Mouse (Mus musculus) mouse embryonic stem cell (cell line): ENCODE results near the gene Gba2.

Experiments
- in situ Hi-C, 2 experiments: fragments of 300-500 bp; cut with MboI; formaldehyde crosslinking; loops; 1 replicate in 1 of 2; 3 replicates in 1 of 2; pipeline ENCODE4 v1.14.3; 2019 to 2020; ENCODE audit warnings: low sequenced_read_pairs in 2 of 2, low pct_unique_long_range_greater_than_20kb in 1 of 2, mixed read lengths in 1 of 2; ENCODE audit not compliant: unreplicated experiment in 1 of 2

The Gba2 gene

GRCm38 (mm10) chr4:43584444-43585416, 6.1 kb upstream of the Gba2 start, which contains the start of gene Msmp:
TSS of gene Msmp (minus strand) at chr4:43584494.
- in situ Hi-C loops: no loop called here

DNA sequence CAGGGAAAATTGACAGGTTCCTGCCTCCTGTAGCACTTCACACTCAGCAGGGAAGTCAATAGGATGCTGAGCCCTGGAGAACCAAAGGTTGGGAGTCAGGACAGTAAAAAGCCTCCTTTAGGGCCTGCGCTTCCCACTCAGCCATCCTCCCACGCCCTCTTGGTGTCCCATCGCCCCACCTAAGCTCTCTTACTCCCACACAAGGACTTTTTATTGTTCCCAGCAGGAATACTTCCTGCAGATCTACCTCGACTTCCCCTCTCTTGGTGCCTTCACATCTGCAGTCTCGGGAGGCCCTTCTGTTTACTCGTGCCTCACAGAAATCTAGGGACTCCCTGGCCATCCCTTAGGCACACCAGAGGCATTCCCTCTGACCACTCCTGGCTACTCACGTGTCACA, 4.7 kb upstream of the Gba2 start:
- in situ Hi-C loops: no loop called here

DNA sequence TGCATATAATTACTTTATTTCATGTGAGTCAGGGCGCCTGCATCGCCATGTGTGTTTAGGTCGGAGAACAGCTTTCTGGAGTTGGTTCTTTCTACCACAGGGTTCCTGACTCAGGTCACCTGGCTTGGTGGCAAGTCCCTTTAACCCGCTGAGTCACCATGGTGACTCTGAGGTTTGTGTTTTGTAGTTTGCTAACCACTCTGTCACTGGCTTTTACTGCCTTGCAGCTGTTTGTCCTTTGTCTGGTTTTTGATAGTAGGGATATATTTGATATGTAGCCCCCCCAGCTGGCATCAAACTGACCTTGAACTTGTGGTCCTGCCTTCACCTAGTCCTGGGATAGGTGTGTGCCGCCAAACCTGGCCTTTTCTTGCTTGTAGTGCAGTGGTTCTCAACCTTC, 3.6 kb upstream of the Gba2 start:
- in situ Hi-C loops: no loop called here

DNA sequence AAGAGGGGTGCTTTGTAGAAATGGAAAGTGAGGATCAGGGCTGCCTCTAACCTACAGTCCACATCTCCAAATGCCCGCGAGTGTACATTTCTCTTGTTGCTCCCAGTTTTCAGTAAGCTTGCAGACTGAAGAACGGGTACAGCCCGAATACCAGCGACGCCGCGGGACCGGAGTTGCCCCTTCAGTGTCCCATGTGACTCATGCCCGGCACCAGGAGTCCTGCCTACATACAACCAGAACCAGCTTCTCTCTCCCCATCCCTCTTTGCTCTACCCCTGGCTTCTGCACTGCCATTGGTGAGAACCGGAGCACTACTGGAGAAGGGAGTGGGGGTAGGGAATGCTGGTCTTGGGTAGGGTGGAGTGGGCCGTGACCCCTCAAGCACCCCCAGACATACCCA, 2.7 kb upstream of the Gba2 start:
- in situ Hi-C loops: no loop called here

DNA sequence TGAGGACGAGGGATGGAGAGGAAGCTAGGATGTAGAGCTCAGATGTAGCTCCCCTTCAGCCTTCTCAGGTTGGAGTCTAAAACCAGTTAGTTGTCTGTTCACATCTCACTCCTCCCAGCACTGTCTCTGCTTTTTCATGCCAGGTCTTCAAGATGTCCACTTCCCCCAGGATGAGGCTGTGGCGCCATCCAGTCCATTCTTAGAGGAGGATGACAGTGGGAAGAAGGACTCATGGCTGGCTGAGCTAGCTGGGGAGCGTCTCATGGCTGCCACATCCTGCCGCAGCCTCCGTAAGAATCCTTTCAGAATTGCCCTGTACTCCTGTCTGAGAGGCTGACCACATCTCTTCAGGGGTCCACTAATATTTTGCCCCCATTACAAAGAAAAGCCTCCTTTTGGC, 2.0 kb upstream of the Gba2 start:
- in situ Hi-C loops: no loop called here

- in situ Hi-C loops: no loop called here
Observed at GRCm38 (mm10) chr4:43579731-43580130, 1.1 kb upstream of the Gba2 start.

- in situ Hi-C loops: no loop called here
Observed at GRCm38 (mm10) chr4:43579256-43579655, 583 bp upstream of the Gba2 start.

- in situ Hi-C loops: no loop called here
Observed at GRCm38 (mm10) chr4:43577237-43577881, 1.3 kb downstream of the Gba2 start.

DNA sequence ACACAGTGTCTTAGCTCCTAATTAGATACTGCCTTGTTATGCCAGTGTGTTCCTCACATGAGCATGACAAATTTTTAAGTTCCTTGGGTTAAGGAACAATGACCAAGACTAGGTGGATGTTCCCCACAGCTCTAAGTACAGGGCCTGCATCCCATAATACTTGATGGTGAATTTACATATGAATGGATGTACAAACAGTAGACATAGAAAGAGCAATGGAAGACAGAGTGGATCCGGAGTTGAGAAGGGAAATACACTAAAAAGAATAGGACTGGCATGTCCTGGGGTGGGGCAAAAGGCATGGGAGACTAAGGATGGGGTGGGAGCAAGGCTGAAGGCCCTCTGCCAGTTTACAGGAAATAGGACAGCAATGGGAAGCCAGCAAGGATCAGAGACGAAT, 3.3 kb downstream of the Gba2 start:
- in situ Hi-C loops: no loop called here

DNA sequence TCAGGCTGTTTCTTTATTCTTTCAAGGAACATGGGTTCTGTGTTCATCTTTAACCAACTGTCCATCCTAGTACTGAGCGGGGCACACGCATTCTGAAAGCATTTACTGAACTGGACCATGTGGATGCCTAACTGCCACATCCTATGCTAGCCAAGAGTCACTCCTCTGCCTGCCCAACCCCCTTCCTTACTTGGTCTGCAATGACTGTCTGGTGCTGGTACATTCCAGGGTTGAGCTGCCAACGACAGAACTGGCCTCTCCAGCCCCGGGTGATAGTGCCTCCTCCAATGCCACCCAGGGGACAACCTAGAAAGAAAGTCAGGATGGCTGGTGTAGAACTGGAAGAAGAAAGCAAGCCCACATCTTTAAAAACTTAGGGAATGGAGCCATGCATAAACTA, 5.1 kb downstream of the Gba2 start:
- in situ Hi-C loops: no loop called here

GRCm38 (mm10) chr4:43571395-43572045, 7.2 kb downstream of the Gba2 start:
- in situ Hi-C loops: no loop called here

- in situ Hi-C loops: no loop called here
Observed at GRCm38 (mm10) chr4:43567140-43567539, 11.5 kb downstream of the Gba2 start.

DNA sequence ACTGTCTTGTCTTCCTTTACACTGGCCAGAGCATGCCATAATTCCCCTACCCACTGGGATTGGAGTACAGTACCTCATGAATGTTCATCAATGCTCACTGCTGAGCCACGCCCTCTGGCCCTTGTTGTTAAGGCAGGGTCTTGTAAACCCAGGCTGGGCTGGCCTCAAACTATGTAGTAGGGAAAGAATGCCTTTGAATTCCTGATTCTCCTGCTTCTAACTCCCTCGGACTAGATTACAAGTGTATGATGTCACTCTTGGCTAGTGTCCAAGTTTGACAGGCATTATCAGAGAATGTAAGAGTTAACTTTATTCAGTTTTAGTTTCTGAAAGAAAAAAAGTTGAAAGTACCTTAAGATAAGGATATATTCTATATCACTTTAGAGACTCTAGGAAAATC, 14.4 kb downstream of the Gba2 start:
- in situ Hi-C loops: no loop called here

DNA sequence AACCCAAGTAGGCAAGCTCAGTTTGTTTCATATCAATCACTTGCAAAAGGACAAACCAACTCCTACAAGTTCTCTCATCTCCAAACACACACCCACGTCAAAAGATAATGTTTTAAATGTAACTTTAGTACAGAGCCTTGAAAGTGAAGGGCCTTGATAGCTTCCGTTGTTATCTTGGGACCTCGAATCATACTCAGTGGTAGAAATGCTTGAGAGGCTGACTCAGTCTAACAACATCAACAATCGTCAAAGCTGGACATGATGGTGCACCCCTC, 15.1 kb downstream of the Gba2 start:
- in situ Hi-C loops: no loop called here

- in situ Hi-C loops: no loop called here
Observed at GRCm38 (mm10) chr4:43562769-43563600, 15.7 kb downstream of the Gba2 start.

- in situ Hi-C loops: no loop called here
Observed at GRCm38 (mm10) chr4:43561997-43562768, 16.5 kb downstream of the Gba2 start, which contains the start of the genes Creb3 and Tln1. TSS of gene Creb3 (plus strand) at chr4:43562332. TSS of gene Tln1 (minus strand) at chr4:43562691.

DNA sequence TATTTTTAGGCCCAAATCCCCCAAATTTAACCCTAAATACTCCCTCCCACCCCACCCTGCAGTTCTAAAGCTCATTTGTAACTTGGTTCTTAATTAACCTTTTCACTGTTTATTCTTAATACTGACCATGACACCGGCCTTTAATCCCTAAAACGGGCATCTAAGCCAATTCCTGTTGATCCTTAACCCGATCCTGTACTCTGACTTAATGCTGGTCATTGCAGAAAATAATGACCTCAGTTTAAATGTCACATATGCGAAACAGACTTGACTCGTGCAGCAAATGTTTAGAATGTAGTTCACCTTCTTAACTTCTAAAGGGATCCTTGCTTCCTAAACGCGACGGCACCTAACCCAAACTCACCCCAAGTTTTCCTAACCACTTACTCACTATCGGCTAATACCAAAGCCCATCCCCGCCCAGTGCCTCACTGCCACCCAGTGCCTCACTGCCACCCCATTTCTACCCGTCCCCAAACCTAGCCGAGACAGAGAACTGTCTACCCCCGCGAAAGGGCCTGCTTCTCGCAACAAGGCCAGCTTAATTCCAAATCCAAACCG, 17.2 kb downstream of the Gba2 start:
- in situ Hi-C loops: no loop called here

DNA sequence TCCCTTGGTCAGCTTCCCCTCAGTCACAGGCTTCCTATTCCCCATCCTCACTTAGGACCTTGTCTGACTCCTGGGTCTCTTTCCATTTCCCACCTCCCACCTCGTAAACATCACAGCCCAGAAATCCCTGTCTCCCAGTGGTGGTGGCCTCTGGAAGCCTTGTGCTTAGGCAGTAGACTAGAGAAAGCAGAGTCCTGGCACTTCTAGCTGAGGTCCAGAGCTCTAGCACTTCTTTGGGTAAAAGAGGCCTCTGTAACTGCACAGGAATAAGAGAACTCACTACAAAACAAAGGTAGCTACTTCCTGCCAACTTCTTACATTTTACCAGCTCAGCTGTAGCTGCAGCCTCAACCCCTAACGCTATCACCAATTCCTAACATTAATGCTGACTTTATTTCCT, 17.7 kb downstream of the Gba2 start:
- in situ Hi-C loops: no loop called here
